Mouse (Mus musculus) kidney, embryonic 16.5 days (tissue): ENCODE measurements around the gene Sema4d. TPM values are rescaled to one million over a fixed set of nuclear protein-coding genes. Genes with fewer than 3 reads are reported as not detected.

Source experiments
- ATAC-seq: fragments of 200-750 bp; cut with Nextera tagmentation; 2 replicates; pipeline ENCODE4 v1.8.0; 2017; ENCODE audit warnings: moderate TSS enrichment; ENCODE audit not compliant: low FRiP score, low TSS enrichment
- H3K27ac ChIP-seq: fragments of 300-500 bp; sonication (generic); 2 replicates; pipeline ENCODE4 v1.5.1; 2014; ENCODE audit warnings: low read length
- H3K27me3 ChIP-seq: fragments of 300-500 bp; sonication (generic); 2 replicates; pipeline ENCODE4 v1.6.1; 2014; ENCODE audit warnings: low read length, control low read depth, mixed read lengths; ENCODE audit not compliant: insufficient read depth
- H3K36me3 ChIP-seq: fragments of 300-500 bp; sonication (generic); 2 replicates; pipeline ENCODE4 v1.6.1; 2014; ENCODE audit warnings: low read length, control low read depth, mixed read lengths; ENCODE audit not compliant: insufficient read depth
- H3K4me1 ChIP-seq: fragments of 300-500 bp; sonication (generic); 2 replicates; pipeline ENCODE4 v1.6.1; 2014; ENCODE audit warnings: low read length, control low read depth, mixed read lengths; ENCODE audit not compliant: insufficient read depth
- H3K4me2 ChIP-seq: fragments of 300-500 bp; sonication (generic); replicated peaks from 2 replicates; pipeline ENCODE4 v1.6.1; 2014; ENCODE audit warnings: low read depth, low read length
- H3K4me3 ChIP-seq: fragments of 300-500 bp; sonication (generic); 2 replicates; pipeline ENCODE4 v1.5.1; 2014; ENCODE audit warnings: mild to moderate bottlenecking, low read length
- H3K9ac ChIP-seq: fragments of 300-500 bp; sonication (generic); replicated peaks from 2 replicates; pipeline ENCODE4 v1.6.1; 2014; ENCODE audit warnings: low read length
- H3K9me3 ChIP-seq: fragments of 300-500 bp; sonication (generic); 2 replicates; pipeline ENCODE4 v1.6.1; 2016; ENCODE audit warnings: low read length, control low read depth
- WGBS: fragments of 180-500 bp; shearing (Covaris S2); extraction: QIAGEN DNeasy Blood & Tissue Kit; methylation state at CpG from one replicate; pipeline ENCODE4 v1.1.7; 2014; 5-methylcytosine and 5-hydroxymethylcytosine counted together
- polyA plus RNA-seq: library from polyadenylated mRNA; unstranded; fragments of >200 nt; fragmentation: Nextera tagmentation; extraction: Ambion mirVana; gene quantifications from 2 replicates; pipeline ENCODE4 v1.2.1, GENCODE M21; 2015

Sema4d gene
- polyA plus RNA-seq, 1 experiment from 2014 or later = 29.0 TPM

DNA sequence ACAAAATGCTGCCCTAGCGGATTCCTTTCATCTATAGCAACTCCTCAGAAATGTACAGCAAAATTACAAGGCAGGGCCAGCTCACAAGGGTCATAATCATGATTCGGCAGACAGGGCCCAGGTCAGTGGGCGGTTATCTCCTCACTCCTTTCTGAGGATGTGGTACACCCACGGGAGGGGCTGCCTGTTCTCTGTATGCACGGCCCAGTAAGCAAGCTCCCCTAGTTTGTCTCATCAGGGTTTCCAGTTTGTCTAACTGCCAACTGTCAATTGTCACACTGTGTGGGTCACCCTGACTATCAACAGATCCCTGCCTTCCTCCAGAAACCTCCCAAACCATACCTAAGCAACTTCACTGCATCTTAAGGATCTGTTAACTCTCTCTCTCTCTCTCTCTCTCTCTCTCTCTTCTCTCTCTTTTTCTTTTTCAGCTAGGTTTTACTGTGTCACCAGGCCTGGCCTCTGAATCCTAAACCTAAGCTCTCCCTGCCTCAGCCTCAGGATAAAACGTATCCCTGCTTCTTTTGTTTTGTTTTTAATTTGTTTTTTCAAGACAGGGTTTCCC is 55.5 kb downstream of the Sema4d start:
- 37% methylated on average over 6 of the region's 6 CpGs for whole genome bisulfite sequencing
- Histone ChIP-seq H3K9ac (no peak overlapping the region), H3K9me3 (no peaks in the 10 kb centered on the region), H3K27ac (peak overlapping the region; percentile 60; the same call in 1 of the 2 replicates), H3K4me2 (no peak overlapping the region), H3K4me1 (peaks cover 29% of the 10 kb centered on the region), H3K36me3 (no peaks in the 10 kb centered on the region), H3K27me3 (no peaks in the 10 kb centered on the region), H3K4me3 (no peak overlapping the region)
- peak; percentile 29; the same call in 1 of the 2 replicates for ATAC-seq

DNA sequence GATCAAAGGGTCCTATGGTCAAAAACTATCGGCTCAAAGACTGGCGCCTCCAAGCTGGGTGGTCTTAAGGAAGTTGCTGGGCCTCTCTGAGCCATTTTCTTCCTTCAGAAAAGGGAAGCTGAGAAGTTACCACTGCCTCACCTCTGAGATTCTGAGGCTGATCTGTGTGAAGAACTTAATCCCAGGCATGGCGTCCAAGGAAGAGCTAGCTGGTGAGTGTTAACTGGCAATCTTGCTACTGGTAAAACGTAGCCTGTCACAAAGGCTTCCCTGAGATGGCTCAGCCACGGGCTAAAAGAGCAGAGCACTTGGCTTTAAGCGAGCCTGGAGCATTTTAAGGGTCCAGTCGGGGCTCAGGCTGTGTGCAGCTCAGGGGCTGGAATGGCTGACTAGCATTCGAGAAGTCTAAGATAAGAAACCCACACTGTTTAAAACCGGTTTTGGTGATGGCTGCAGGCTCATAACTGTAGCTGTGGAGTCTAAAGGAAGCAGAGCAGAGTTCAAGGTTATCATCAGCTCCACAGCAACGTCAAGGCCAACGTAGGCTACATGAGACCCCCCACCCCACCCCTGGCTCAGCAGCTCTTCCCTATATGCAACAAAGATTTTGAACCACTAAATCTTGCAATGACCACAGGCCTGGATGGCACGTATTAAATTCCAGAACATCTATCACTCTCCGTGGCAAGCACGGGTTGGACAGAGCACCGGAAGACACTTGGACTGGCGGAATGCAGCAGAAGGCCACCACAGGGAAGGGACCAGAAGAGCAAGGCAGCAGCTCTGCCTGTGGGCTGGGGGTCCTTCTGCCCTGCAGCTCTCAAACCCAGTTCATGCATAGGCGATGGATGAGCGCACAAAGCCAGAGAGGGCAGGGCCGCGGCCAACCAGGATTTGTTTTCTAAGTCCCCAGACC is 56.3 kb downstream of the Sema4d start:
- no peaks in the 10 kb centered on the region for H3K36me3 ChIP-seq
- peak; percentile 39; the same call in 1 of the 2 replicates for ATAC-seq
- 50% methylated on average over 20 of the region's 20 CpGs for WGBS
- H3K9ac ChIP-seq = peak overlapping the region; percentile 2; the same call in 1 of the 2 replicates
- H3K9me3 ChIP-seq = no peaks in the 10 kb centered on the region
- H3K27ac ChIP-seq = peak overlapping the region; percentile 60
- no peaks in the 10 kb centered on the region for H3K27me3 ChIP-seq
- no peak overlapping the region for H3K4me3 ChIP-seq
- peaks cover 29% of the 10 kb centered on the region for H3K4me1 ChIP-seq
- no peak overlapping the region for H3K4me2 ChIP-seq

DNA sequence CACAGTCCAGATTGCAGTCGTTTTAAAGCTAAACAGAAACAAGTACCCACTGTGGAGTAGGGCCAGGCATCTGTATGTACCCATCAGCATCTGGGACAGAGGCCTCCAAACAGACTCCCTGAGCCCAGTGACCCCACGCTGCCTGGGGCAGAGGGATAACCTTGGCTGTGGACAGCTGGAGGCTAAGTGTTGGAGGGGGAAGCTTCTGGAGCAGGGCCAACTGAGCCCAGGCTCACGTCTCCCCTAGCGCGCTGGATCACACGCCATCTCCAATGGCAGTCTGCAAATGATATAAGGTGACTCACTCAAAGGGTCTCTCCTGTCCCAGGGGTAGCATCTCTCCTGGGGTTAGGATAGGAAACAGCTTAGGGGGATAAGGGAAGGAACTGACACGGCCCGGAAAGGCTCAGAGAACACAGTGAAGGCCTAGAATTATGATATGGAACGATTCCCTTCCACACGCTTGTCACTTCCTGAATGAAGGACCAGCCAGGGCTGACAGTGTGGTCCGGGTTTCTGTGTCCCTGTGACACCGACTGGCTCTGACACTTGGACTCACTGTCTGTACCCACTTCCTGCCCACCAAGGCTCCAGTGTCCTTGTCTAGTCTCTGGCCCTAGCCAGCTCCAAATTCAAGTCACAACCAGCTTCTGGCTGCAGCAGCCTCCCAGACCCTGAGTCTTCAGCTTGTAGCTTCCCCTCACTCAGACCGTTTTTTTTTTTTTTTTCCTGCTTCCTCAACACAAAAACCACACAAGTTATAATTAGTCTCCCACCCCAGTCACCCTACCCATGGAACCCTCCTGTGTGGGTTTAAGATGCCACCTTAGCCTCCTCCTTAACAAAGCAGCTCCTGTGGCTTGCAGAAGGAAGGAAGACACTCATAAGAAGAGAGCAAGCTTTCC is 57.3 kb downstream of the Sema4d start:
- Histone ChIP-seq H3K4me2 (no peak overlapping the region), H3K9me3 (no peaks in the 10 kb centered on the region), H3K9ac (no peak overlapping the region; the same call in 1 of the 2 replicates), H3K4me3 (no peak overlapping the region), H3K4me1 (peaks cover 29% of the 10 kb centered on the region), H3K36me3 (no peaks in the 10 kb centered on the region), H3K27me3 (no peaks in the 10 kb centered on the region), H3K27ac (peak overlapping the region; percentile 67)
- 59% methylated on average over 13 of the region's 13 CpGs for WGBS
- no peak; the same call in 1 of the 2 replicates for ATAC-seq

DNA sequence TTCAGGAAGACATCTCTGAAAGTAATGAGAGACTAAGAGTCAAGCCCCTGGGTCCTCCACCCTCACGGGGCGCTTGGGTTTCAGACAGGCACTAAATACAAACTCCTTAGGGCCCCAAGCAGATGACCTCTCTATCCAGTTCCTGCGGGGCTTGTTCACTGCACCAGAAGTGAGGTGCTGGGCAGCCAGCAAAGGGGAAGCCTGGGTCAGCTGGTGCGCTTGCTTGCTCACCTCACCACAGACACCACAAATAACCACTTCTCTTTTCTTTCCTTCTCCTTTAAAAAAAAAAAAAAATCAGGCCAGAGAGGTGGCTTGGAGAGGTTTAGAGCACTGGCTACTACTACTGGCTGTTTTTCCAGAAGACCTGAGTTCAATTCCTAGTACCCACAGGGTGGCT is 59.0 kb downstream of the Sema4d start:
- H3K4me3 ChIP-seq = no peak overlapping the region
- no peaks in the 10 kb centered on the region for H3K27me3 ChIP-seq
- peaks cover 32% of the 10 kb centered on the region for H3K4me1 ChIP-seq
- ATAC-seq = no peak
- H3K9me3 ChIP-seq = no peaks in the 10 kb centered on the region
- no peaks in the 10 kb centered on the region for H3K36me3 ChIP-seq
- H3K27ac ChIP-seq = no peak overlapping the region
- 75% methylated on average over 4 of the region's 4 CpGs for WGBS
- H3K4me2 ChIP-seq = no peak overlapping the region
- H3K9ac ChIP-seq = no peak overlapping the region

DNA sequence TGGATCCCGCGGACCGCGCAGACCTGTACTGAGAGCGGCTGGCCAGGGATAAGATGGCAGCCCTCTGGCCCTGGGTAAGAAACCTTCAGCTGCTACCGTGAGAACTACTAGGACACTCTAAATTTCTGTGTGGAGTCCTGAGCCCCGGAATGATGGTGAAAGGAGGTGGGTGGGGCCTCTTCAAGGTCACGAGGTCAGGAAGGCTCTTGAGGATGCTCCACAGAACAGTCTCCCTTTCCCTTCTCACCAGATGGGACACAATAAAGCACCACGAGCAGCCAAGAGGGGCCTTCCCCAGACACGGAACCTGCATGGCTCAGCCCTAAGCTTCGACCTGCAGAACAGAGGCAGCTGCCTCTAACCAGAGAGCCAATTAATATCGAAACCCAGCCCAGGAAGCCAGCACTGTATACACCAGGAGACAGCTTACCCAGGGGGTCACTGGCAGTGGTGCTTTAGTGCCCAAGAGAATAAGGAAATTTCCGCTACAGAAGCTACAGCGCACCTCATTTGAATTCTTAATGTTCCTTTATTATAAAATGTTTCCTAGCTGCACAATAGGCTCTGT is 61.4 kb downstream of the Sema4d start:
- WGBS = 66% methylated on average over 14 of the region's 14 CpGs
- Histone ChIP-seq H3K4me3 (no peak overlapping the region), H3K9me3 (no peaks in the 10 kb centered on the region), H3K4me1 (peaks cover 30% of the 10 kb centered on the region), H3K27ac (no peak overlapping the region), H3K9ac (no peak overlapping the region), H3K4me2 (no peak overlapping the region), H3K27me3 (no peaks in the 10 kb centered on the region), H3K36me3 (no peaks in the 10 kb centered on the region)
- ATAC-seq = no peak

DNA sequence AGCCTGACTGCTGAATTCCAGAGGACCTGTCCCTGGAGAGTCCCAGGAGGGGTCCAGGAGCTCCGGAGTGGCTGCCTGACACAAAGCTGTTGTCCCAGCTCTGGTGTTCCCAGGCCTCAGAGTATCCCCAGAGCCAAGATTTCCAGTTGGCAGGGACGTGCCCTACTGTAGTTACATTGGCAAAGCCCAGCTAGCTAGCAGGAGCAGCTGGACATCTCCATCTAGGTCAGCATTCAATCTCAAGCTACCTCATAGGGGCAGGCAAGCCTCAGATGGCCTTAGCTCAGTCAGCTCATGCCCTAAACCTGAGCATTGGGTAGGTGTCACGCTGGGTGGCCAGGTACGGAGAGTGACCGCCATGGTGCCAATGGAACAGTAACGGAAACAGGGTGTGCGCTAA is 62.1 kb downstream of the Sema4d start:
- WGBS = 91% methylated on average over 7 of the region's 7 CpGs

DNA sequence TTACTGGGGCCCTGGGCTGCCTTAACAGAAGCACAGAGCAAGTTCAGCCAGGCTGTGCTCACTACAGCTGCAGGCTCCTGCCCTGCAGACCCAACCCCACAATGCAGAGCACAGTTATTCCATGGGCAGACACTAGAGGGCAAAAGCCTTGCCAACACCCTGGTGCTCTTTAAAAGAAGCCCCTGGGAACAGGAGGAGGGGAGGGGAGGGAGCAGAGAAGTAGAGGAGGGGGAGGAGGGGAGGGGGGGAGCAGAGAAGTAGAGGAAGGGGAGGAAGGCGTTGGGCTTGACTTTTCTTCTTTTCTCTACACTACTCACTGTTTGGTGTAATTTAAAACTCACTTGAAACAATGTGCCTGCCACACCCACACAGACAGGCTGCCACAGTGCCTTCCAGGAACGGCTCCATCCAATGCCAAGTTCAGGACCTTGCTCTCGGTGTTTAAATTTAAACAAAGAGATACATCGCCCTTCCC is 63.6 kb downstream of the Sema4d start:
- H3K4me1 ChIP-seq = peaks cover 28% of the 10 kb centered on the region
- peak; percentile 60 for ATAC-seq
- H3K4me3 ChIP-seq = no peak overlapping the region
- peak overlapping the region; percentile 57; the same call in 1 of the 2 replicates for H3K27ac ChIP-seq
- H3K27me3 ChIP-seq = no peaks in the 10 kb centered on the region
- 7% methylated on average over 4 of the region's 4 CpGs for WGBS
- no peak overlapping the region for H3K9ac ChIP-seq
- no peak overlapping the region for H3K4me2 ChIP-seq
- no peaks in the 10 kb centered on the region for H3K9me3 ChIP-seq
- H3K36me3 ChIP-seq = no peaks in the 10 kb centered on the region

More for the DNA sequence above, 62.1 kb downstream of the Sema4d start:
- Histone ChIP-seq H3K27ac (no peak overlapping the region), H3K4me3 (no peak overlapping the region), H3K36me3 (no peaks in the 10 kb centered on the region), H3K9ac (no peak overlapping the region), H3K4me1 (peaks cover 27% of the 10 kb centered on the region), H3K4me2 (no peak overlapping the region), H3K9me3 (no peaks in the 10 kb centered on the region), H3K27me3 (no peaks in the 10 kb centered on the region)
- no peak for ATAC-seq

DNA sequence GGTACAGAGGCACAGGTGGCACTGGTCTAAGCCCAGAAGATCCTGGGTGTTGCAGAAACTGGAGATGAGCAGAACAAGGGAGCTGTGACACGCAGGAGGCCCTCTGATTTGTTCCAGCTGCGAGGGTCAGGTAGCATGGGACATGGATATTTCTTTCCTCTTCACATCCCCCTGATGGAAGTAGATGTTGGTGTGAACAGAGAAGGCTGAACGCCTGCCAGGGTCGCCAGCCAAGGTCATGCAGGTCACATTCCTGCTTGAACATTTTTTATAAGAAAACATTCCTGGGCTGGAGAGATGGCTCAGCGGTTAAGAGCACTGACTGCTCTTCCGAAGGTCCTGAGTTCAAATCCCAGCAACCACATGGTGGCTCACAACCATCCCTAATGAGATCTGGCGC is 66.2 kb downstream of the Sema4d start:
- Histone ChIP-seq H3K4me2 (no peak overlapping the region), H3K36me3 (no peaks in the 10 kb centered on the region), H3K27ac (no peak overlapping the region), H3K4me3 (no peak overlapping the region), H3K9ac (no peak overlapping the region), H3K27me3 (no peaks in the 10 kb centered on the region), H3K9me3 (no peaks in the 10 kb centered on the region), H3K4me1 (peaks cover 28% of the 10 kb centered on the region)
- WGBS = 41% methylated on average over 6 of the region's 7 CpGs
- no peak for ATAC-seq

DNA sequence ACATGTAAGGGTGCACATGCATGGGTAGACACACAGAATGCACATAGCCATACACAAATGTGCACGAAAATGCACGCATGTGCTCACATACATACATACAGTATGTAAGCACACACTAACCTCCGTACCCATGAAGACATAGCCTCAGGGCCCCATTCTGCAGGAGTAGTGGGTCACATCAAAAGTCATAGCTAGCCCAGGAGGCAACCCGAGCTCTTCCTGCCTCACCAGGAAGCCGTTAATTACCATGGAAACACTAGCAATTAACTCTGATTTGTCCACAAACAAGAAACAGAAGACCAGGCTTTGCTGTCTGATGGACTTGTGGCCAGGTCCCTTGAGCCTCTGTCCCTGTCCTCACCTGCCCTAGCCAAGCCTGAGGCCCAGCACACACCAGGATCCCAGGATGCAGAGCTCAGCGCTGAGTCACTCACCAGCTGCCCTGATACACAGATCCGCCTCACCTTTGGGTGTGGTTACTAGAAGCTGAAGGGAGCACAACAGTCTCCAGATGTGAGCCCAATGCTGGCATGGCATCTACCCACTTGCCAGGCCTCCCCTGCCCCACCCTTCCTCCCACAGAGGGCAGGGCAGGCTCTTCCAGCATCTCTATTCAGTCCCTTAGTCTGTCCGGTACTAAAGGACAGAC is 67.5 kb downstream of the Sema4d start:
- no peak for ATAC-seq
- WGBS = 56% methylated on average over 8 of the region's 8 CpGs

More for the DNA sequence above, 67.5 kb downstream of the Sema4d start:
- Histone ChIP-seq H3K27ac (no peak overlapping the region), H3K9ac (no peak overlapping the region), H3K36me3 (no peaks in the 10 kb centered on the region), H3K27me3 (no peaks in the 10 kb centered on the region), H3K4me3 (no peak overlapping the region), H3K4me1 (peaks cover 28% of the 10 kb centered on the region), H3K9me3 (no peaks in the 10 kb centered on the region), H3K4me2 (no peak overlapping the region)
